Mouse (Mus musculus): ENCODE measurements around the gene Clpsl2. TPM values are rescaled to one million over a fixed set of nuclear protein-coding genes. Genes with fewer than 3 reads are reported as not detected.
"Not testable (repeated sequence)": the region's sequence is repeated elsewhere in the genome, so short reads cannot be mapped to it uniquely, and the experiment has no call there.

Clpsl2 gene
- polyA plus RNA-seq, 1 experiment from 2014 or later = not detected

DNA sequence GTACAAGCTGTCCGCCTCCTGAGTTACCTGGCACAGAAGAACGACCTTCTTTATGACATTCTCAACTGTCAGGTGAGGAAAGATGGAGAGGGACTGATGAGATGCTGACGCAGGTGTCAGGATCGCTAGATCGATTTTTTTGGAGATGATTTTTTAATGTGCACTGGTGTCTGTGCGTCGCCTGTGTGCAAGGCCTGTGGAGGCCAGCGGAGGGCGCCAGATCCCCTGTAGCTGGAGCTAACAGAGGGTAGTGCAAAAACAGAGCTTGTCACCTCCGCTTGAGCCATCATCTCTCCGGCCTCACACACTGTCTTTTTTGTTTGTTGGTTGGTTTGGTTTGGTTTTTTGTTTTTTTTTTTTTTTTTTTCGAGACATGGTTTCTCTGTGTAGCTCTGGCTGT is 11.3 kb upstream of the Clpsl2 start:
- Histone ChIP-seq H3K9me3 (no peaks in the 10 kb centered on the region; the same call in 1 of the 2 replicates), H3K4me2 (no peak overlapping the region), H3K4me1 (no peaks in the 10 kb centered on the region), H3K36me3 (no peaks in the 10 kb centered on the region), H3K4me3 (no peak overlapping the region), H3K27ac (no peak overlapping the region), H3K27me3 (no peaks in the 10 kb centered on the region), H3K9ac (no peak overlapping the region)
- WGBS = 46% methylated on average over 12 of the region's 12 CpGs
- ATAC-seq (ENCODE audit: borderline replicate concordance, extremely low read depth, low FRiP score, low TSS enrichment) = no peak

DNA sequence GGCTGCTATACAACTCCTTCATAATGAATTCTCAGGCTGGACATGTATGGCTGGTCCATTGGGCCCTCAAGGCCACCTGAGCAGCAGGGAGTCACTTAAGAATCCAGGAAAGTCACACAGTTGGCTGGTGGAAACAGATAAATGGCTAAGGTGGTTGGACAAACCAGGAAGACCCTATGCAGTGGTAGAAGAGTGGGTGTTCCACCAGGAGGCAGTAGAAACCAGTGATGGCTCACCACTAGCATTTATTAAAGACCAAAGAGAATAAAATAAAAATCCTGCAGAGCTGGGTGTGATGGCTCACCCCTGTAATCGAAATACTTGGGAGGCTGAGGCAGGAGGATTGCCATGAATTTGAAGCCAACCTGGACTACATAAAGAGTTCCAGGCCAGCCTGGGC is 2.3 kb upstream of the Clpsl2 start:
- Histone ChIP-seq H3K4me1 (no peaks in the 10 kb centered on the region), H3K27ac (no peak overlapping the region), H3K9me3 (no peaks in the 10 kb centered on the region), H3K4me2 (no peak overlapping the region), H3K36me3 (no peaks in the 10 kb centered on the region), H3K9ac (no peak overlapping the region), H3K27me3 (no peaks in the 10 kb centered on the region), H3K4me3 (no peak overlapping the region)
- 74% methylated on average over 1 of the region's 1 CpGs for WGBS
- no peak for ATAC-seq (ENCODE audit: borderline replicate concordance, extremely low read depth, low FRiP score, low TSS enrichment)

DNA sequence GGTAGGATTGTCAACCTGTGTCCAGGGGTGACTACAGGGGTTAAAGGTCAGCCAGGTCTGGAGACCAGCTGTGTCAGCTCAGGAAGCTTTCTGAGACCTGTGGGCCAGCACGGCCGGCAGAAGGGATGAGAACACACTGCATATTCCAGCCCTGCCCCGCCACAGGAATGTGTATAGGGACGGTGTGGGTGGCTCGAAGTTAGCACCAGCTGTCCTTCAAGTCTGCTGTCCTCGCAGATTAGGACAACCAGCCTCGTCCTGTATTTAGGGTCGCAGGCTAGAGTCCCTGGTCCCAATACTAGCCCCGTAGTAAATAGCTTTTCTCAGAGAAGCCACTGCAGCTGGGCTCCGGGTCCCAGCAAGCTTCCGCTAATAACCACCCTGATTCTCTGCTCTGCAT is 661 bp upstream of the Clpsl2 start:
- Histone ChIP-seq H3K4me1 (0 out of 2 replicates have a peak, but pooled peaks cover 3% of the 10 kb centered on the region), H3K9me3 (no peaks in the 10 kb centered on the region), H3K27me3 (no peaks in the 10 kb centered on the region), H3K27ac (no peak overlapping the region), H3K9ac (no peak overlapping the region), H3K36me3 (no peaks in the 10 kb centered on the region), H3K4me2 (no peak overlapping the region), H3K4me3 (no peak overlapping the region)
- no peak for ATAC-seq (ENCODE audit: borderline replicate concordance, extremely low read depth, low FRiP score, low TSS enrichment)
- 64% methylated on average over 11 of the region's 11 CpGs for WGBS

DNA sequence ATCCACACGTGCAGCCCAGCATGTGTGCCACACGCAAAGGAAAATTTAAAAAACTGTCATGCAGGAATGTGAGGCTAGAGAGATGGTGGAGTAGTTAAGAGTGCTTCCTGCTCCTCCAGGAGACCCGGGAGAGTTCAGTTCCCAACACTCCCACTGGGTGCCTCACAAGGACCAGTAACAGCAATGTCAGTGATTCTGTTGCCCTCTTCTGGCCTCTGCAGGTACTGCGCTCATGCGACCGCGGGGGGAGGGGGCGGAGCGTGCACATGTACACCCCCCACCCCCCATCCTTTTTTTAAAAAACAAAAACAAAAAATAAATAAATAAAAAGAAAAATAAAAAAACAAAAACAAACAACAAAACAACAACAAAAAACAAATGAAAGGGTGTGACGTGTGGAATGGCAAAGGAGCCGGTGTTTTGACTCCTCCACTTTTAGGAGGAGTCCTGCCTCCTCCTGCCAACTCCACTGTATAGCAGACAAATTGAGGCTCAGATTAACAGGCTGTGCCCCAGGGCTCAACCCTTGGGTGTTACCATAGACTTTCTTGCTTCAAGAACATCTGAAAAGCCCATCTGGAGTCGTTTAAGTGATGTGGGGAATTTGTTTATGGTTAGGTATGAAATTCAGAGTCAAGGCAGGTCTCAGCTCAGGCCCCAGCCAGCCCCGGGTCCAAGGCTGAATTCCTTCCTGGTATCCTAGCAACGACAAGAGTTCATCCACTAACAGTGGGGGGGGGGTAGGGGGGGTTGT is 4.0 kb downstream of the Clpsl2 start:
- no peak overlapping the region for H3K4me2 ChIP-seq
- 0 out of 2 replicates have a peak, but pooled peaks cover 3% of the 10 kb centered on the region for H3K4me1 ChIP-seq
- H3K9ac ChIP-seq = no peak overlapping the region; the same call in 1 of the 2 replicates
- H3K27me3 ChIP-seq = no peaks in the 10 kb centered on the region
- H3K36me3 ChIP-seq = no peaks in the 10 kb centered on the region
- H3K27ac ChIP-seq = no peak overlapping the region
- H3K9me3 ChIP-seq = no peaks in the 10 kb centered on the region
- no peak for ATAC-seq (ENCODE audit: borderline replicate concordance, extremely low read depth, low FRiP score, low TSS enrichment)
- WGBS = 4% methylated on average over 14 of the region's 14 CpGs
- H3K4me3 ChIP-seq = no peak overlapping the region

DNA sequence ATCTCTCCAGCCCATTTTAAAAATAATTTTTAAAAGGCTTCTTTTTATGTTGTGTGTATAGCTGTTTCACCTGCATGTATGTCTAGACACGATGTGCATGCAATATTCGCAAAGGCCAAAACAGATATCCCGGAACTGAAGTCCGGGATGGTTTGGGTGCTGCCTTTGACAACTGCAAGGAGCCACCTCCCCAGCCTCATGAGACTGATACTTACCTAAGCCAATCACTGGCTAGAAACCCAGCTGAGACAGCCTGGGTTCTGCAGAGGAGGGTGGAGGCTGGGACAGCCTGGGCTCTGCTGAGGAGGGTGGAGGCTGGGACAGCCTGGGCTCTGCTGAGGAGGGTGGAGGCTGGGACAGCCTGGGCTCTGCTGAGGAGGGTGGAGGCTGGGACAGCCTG is 4.8 kb downstream of the Clpsl2 start:
- not testable (repeated sequence) for H3K4me2 ChIP-seq; H3K36me3 ChIP-seq; H3K9ac ChIP-seq; H3K4me1 ChIP-seq; H3K9me3 ChIP-seq; H3K27me3 ChIP-seq; ATAC-seq (ENCODE audit: borderline replicate concordance, extremely low read depth, low FRiP score, low TSS enrichment); H3K27ac ChIP-seq; H3K4me3 ChIP-seq
- WGBS = 92% methylated on average over 4 of the region's 4 CpGs

DNA sequence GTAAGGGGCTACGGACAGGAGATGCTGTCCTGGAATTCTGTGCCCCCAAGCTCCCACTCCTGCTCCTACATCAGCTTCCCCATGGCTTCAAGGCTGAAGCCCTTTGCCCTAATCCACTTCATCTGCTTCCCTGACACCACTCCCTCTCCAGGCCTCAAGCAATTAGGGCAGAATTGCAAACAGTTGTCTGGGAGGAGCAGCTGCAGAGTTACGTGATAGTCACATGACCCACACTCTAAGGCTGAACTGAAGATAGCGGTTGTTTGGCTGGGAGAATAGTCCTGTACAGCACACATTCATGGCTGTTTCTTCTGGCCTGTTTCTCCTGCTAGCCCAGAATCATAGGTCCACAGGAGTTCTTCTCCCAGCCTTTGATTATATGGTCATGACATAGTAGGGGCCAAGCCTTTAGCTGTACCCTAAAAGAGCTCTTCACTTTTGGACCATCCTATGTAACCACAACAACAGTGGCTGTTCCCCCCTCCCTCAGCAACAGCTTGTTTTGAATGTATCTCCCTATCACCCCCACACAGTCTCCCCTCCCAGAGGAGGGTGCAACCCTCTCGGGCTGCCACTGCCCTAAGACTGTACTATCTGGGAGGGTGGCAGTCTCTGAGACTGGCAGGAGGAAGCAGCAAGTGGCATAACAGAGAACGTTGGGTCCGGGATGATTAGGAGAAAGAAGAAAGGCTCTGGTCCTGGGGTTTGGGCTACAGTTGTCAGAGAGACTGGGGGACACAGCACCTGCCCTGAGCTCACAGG is 7.6 kb downstream of the Clpsl2 start:
- Histone ChIP-seq H3K4me2 (no peak overlapping the region), H3K27ac (no peak overlapping the region)

DNA sequence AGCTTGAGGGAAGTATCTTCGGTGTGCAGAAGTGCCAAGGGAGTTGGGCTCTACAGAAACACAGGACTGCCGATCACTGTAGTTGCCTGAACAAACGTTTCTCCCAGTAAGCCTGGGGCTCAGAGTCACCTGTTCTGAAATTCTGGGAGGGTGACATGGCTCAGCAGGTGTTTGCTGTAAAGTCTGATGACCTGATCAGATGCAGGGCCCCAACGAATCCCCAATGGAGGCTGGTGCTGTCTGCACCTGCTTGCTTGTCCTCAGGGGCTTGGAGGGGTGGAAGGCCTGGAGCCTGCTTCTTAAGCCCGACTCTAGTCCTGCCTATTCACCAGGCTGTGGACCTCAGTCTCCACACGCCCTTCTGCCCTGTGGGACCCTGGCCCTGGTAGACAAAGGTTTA is 8.6 kb downstream of the Clpsl2 start:
- Histone ChIP-seq H3K4me3 (no peak overlapping the region), H3K36me3 (no peaks in the 10 kb centered on the region), H3K4me1 (peaks cover 13% of the 10 kb centered on the region; the same call in 1 of the 2 replicates), H3K27ac (no peak overlapping the region), H3K4me2 (no peak overlapping the region), H3K27me3 (no peaks in the 10 kb centered on the region), H3K9me3 (no peaks in the 10 kb centered on the region), H3K9ac (no peak overlapping the region)
- no peak for ATAC-seq (ENCODE audit: borderline replicate concordance, extremely low read depth, low FRiP score, low TSS enrichment)
- WGBS = 72% methylated on average over 6 of the region's 6 CpGs

More for the DNA sequence above, 7.6 kb downstream of the Clpsl2 start:
- peaks cover 12% of the 10 kb centered on the region; the same call in 1 of the 2 replicates for H3K4me1 ChIP-seq
- H3K9me3 ChIP-seq = no peaks in the 10 kb centered on the region
- no peak overlapping the region for H3K9ac ChIP-seq
- H3K36me3 ChIP-seq = no peaks in the 10 kb centered on the region
- no peak overlapping the region for H3K4me3 ChIP-seq
- H3K27me3 ChIP-seq = no peaks in the 10 kb centered on the region
- 45% methylated on average over 6 of the region's 6 CpGs for WGBS
- no peak for ATAC-seq (ENCODE audit: borderline replicate concordance, extremely low read depth, low FRiP score, low TSS enrichment)

DNA sequence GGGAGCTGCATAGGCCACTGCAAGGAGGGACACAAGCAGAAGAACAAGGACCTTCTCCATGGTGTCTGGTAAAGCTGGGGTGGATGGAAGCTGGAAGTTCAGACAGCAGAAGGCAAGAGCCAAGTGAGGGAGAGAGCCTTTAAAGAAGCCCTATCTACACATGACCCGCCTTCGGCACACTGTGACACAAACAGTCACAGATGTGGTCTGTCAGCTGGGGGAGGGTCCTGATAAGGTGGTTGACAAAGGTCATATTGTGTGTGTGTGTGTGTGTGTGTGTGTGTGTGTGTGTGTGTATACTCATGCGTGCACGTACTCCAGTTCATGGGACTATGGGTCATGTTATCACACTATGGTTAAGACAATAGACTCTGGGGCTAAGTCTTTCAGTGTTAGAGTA is 11.4 kb downstream of the Clpsl2 start, which contains the start of gene Clps:
Gene Clps, minus strand, starts transcription at position 169 of the 400 bp plus-strand sequence.
- no peak within 1 kb of the TSS for H3K4me3 ChIP-seq
- WGBS = 55% methylated on average over 4 of the region's 4 CpGs
- no peak for ATAC-seq (ENCODE audit: borderline replicate concordance, extremely low read depth, low FRiP score, low TSS enrichment)
- no peaks in the 10 kb centered on the region for H3K9me3 ChIP-seq
- no peaks in the 10 kb centered on the region for H3K27me3 ChIP-seq
- H3K4me1 ChIP-seq = peaks cover 10% of the 10 kb centered on the region; the same call in 1 of the 2 replicates
- H3K36me3 ChIP-seq = no peaks in the 10 kb centered on the region
- H3K9ac ChIP-seq = no peak within 1 kb of the TSS
- H3K4me2 ChIP-seq = no peak within 1 kb of the TSS
- peak within 1 kb of the TSS; percentile 60 for H3K27ac ChIP-seq

DNA sequence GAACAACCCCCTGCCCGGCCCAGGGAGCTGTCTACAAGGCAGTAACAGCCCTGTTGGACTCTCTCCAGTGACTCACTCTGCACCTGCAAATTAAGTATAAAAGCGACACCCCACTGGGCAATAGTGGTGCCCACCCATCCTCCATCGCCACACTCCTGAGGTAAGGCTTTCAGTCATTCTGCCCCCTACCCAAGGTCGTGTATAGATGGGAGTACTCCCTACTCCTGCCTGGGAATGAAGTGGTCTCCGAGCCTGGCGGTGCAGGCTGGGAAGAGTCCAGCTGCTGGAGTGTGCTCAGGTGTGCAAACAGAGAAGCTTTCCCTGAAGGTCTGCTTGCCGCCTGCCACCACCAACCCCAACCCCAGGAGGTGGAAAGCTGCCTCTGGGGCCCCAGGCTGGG is 12.4 kb downstream of the Clpsl2 start:
- no peaks in the 10 kb centered on the region for H3K9me3 ChIP-seq
- no peaks in the 10 kb centered on the region for H3K36me3 ChIP-seq
- H3K4me1 ChIP-seq = peaks cover 10% of the 10 kb centered on the region; the same call in 1 of the 2 replicates
- no peak overlapping the region for H3K4me2 ChIP-seq
- H3K4me3 ChIP-seq = no peak overlapping the region
- peak overlapping the region; percentile 60 for H3K27ac ChIP-seq
- no peaks in the 10 kb centered on the region for H3K27me3 ChIP-seq
- H3K9ac ChIP-seq = no peak overlapping the region
- 36% methylated on average over 7 of the region's 7 CpGs for WGBS
- ATAC-seq (ENCODE audit: borderline replicate concordance, extremely low read depth, low FRiP score, low TSS enrichment) = peak; percentile 55; the same call in 1 of the 2 replicates

DNA sequence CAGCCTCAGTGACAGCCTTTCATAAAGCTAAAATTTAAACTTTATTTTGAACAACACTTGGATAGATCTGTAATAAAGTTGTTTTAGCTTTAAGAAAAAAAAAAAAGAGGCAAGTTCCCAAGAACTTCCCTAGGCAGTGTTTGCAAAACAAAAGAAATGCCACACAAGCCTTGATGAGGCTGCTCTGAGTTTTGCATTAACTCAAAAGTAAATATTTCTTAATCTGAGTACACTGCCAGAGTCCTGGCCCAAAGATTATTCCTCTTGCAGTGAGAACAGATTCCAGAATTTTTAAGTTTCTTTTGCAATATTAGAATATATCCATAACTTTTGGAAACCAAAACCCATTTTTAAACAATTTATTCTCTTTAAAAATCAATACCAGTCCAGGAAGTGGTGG is 16.0 kb downstream of the Clpsl2 start:
- no peak overlapping the region for H3K4me2 ChIP-seq
- no peak for ATAC-seq (ENCODE audit: borderline replicate concordance, extremely low read depth, low FRiP score, low TSS enrichment)
- H3K4me3 ChIP-seq = no peak overlapping the region
- H3K27me3 ChIP-seq = no peaks in the 10 kb centered on the region
- H3K4me1 ChIP-seq = peaks cover 10% of the 10 kb centered on the region; the same call in 1 of the 2 replicates
- no peaks in the 10 kb centered on the region for H3K9me3 ChIP-seq
- no peak overlapping the region for H3K9ac ChIP-seq
- no peak overlapping the region for H3K27ac ChIP-seq
- no peaks in the 10 kb centered on the region for H3K36me3 ChIP-seq

DNA sequence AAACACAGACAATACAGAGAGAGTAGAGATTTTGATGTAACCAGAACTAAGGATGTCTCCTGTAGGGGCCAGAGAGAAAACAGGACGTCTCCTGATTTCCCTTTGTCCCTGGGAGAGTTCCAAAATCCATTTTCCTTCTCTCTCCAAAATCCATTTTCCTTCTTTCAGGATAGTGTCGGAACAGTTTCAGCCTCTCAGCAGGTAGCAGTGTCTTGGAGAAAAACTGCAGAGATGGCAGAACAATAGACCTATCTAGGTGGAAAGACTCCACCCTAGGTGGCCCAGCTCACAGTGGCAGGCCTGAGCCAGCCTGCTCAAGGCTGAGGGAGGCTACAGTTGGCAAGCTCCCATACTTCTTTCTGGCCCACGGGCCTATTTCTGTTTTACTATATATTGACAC is 18.3 kb downstream of the Clpsl2 start:
- WGBS = 41% methylated on average over 3 of the region's 3 CpGs

DNA sequence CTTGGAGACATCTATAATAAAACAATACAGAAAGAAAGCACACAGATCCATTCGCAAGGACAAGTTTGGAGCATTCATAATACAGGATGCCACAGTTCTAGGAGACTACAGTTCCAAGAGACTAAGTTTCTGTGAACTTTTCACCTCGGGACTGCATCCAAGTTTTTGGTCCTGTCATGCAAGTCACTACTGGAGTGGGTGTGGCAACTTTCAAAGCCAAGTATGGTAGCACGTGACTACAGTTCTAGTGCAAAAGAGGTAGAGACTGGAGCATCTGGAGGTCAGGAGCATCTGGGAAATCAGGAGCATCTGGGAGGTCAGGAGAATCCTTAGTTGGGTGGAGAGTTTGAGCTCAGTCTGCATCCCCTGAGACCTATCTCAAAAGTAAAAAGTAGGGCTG is 22.7 kb downstream of the Clpsl2 start:
- no peak for ATAC-seq (ENCODE audit: borderline replicate concordance, extremely low read depth, low FRiP score, low TSS enrichment)
- Histone ChIP-seq H3K4me2 (no peak overlapping the region), H3K27me3 (peaks cover 3% of the 10 kb centered on the region; the same call in 1 of the 2 replicates), H3K27ac (no peak overlapping the region), H3K9me3 (no peaks in the 10 kb centered on the region), H3K9ac (no peak overlapping the region), H3K4me3 (no peak overlapping the region), H3K4me1 (peaks cover 9% of the 10 kb centered on the region; the same call in 1 of the 2 replicates), H3K36me3 (no peaks in the 10 kb centered on the region)
- WGBS = 58% methylated on average over 3 of the region's 3 CpGs

More for the DNA sequence above, 18.3 kb downstream of the Clpsl2 start:
- Histone ChIP-seq H3K36me3 (no peaks in the 10 kb centered on the region), H3K9me3 (no peaks in the 10 kb centered on the region), H3K9ac (no peak overlapping the region), H3K27ac (no peak overlapping the region), H3K4me3 (no peak overlapping the region), H3K4me2 (no peak overlapping the region), H3K27me3 (no peaks in the 10 kb centered on the region), H3K4me1 (no peaks in the 10 kb centered on the region)
- ATAC-seq (ENCODE audit: borderline replicate concordance, extremely low read depth, low FRiP score, low TSS enrichment) = no peak

All from lung, embryonic 15.5 days (tissue).